11 mouse cellular contexts compared by ENCODE assay signal in the genomic region with DNA sequence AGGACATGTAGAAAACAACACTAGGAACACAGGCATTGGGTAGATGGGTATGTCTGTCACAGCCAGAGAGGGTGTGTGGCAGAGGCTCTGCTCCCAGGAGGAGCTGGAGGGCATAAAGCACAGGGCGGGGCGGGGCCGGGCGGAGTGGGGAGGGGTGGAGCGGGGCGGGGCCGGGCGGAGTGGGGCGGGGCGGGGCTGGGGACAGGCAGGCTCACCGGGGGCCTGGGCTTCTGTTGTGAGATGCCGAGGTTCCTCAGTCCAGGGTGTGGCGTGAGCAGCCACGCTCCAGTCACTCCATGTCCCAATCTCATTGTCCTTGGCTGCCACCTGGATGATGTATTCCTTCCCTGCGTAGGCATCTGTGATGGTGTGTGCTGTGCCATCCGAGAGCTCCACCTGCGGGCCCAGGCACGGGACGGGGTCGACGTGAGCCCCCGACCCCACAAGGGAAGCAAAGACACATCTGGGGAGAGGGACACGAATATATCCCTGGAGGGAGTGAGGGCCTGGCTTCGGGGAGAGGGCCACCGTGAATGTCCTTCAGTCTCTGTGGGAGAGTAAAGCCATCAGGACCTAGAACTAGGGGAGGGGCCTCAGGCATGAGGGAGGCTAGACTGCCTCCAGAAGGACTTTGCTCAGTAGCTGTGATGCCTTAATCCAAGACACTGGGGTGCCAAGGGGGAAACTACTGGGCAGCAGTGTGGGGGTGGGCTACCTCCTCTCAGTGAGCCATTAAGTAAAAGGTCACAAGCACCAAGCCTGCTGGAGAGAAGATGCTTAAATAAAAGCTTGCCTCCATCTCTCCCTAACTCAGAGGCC. TPM values are rescaled to one million over a fixed set of nuclear protein-coding genes. Genes with fewer than 3 reads are reported as not detected.
DNase-seq lines count a peak whose midpoint lies in the region; ATAC-seq lines count a peak whose summit lies in the region.
"Had no signal": no experiment of that assay in that cellular context is flagged by ENCODE, and none has a peak within 500 bp of the region (broad histone marks: within the 10 kb centered on the region; RNA-seq: fewer than 3 reads in every experiment).

No protein-coding gene starts in this region.

- no peaks in the 10 kb centered on the region for H3K36me3 ChIP-seq in heart, embryonic 11.5 days (ENCODE audit: control insufficient read depth, insufficient read depth, low read length)

- H3K4me3 ChIP-seq in heart, embryonic 11.5 days (ENCODE audit: low read depth, low read length) = no peak overlapping the region

- no peak overlapping the region for H3K27ac ChIP-seq in heart, embryonic 11.5 days (ENCODE audit: low read depth, low read length)

- DNase-seq in heart, adult 8-10 months (ENCODE audit: low spot score) = no peak
- DNase-seq in ES-CJ7 (ENCODE audit: low read depth, low spot score) (peak; percentile 43), liver (peak; percentile 53)
- no peak for DNase-seq in frontal cortex, postnatal 25 days (ENCODE audit: low spot score in 2 of 2)
- DNase-seq in cerebellum, adult 11 months = no peak
- DNase-seq in cerebellum, postnatal 36 days = no peak
- DNase-seq: gastrocnemius, postnatal 36 days; lung, adult 2 months; right cerebral cortex, postnatal 25 days had no signal

- H3K27me3 ChIP-seq in heart, embryonic 11.5 days (ENCODE audit: control insufficient read depth, insufficient read depth, low read length) = peaks cover 32% of the 10 kb centered on the region

- peaks cover 29% of the 10 kb centered on the region for H3K4me1 ChIP-seq in heart, embryonic 11.5 days (ENCODE audit: control insufficient read depth, insufficient read depth, low read length)

- no peak overlapping the region for H3K9ac ChIP-seq in heart, embryonic 11.5 days (ENCODE audit: low read depth, low read length)

- H3K9me3 ChIP-seq in heart, embryonic 11.5 days (replicated peaks; ENCODE audit: control insufficient read depth, low read length) = no peaks in the 10 kb centered on the region

- 16% methylated on average over 19 of the region's 25 CpGs for WGBS in heart, embryonic 11.5 days (ENCODE audit: insufficient replicate concordance)

- ATAC-seq in heart, embryonic 11.5 days (replicated peaks; ENCODE audit: insufficient number of reproducible peaks, low FRiP score, low TSS enrichment) = no peak
- ATAC-seq in granulocyte monocyte progenitor cell, adult 5-6 weeks (replicated peaks; ENCODE audit: poor library complexity, severe bottlenecking) = peak; percentile 42; the same call in 1 of the 2 replicates

- peak overlapping the region; percentile 38 for H3K4me2 ChIP-seq in heart, embryonic 11.5 days

RNA-seq across cellular contexts. Expression of a gene that starts 18.7 kb away (rescaled TPM):
- 4.1 and 4.7 TPM in 2 replicates for polyA plus RNA-seq in heart, embryonic 11.5 days (2014; fragmentation: Nextera tagmentation; extraction: Ambion mirVana)
- 10 to 100 TPM in 2 of 4 experiments, 1 to 10 TPM in 2; 8.9 to 13.9 (median 11.1) TPM for total RNA-seq in heart, adult 8-10 months (2022)
- not detected in 2 replicates for total RNA-seq in granulocyte monocyte progenitor cell, adult 5-6 weeks (2014; fragmentation: Nextera tagmentation)
- not detected in 2 replicates for total RNA-seq in granulocyte monocyte progenitor cell, adult 5-6 weeks (2017)

RNA-seq across cellular contexts. Expression of a gene that starts 38.1 kb away (rescaled TPM):
- 4.1 and 4.3 TPM in 2 replicates for polyA plus RNA-seq in heart, embryonic 11.5 days (2014; fragmentation: Nextera tagmentation; extraction: Ambion mirVana)
- total RNA-seq in heart, adult 8-10 months (2022) = 1 to 10 TPM; 2.2 to 5.3 (median 4.9) TPM
- total RNA-seq in granulocyte monocyte progenitor cell, adult 5-6 weeks (2014; fragmentation: Nextera tagmentation) = not detected in 2 replicates
- not detected in 2 replicates for total RNA-seq in granulocyte monocyte progenitor cell, adult 5-6 weeks (2017)

RNA-seq across cellular contexts. Expression of a gene that starts 41.0 kb away (rescaled TPM):
- 128 and 137 TPM in 2 replicates for polyA plus RNA-seq in heart, embryonic 11.5 days (2014; fragmentation: Nextera tagmentation; extraction: Ambion mirVana)
- 100 to 1,000 TPM in 3 of 4 experiments, 10 to 100 TPM in 1; 95.9 to 110 (median 104) TPM for total RNA-seq in heart, adult 8-10 months (2022)
- total RNA-seq in granulocyte monocyte progenitor cell, adult 5-6 weeks (2014; fragmentation: Nextera tagmentation) = 66.9 and 71.4 TPM in 2 replicates
- total RNA-seq in granulocyte monocyte progenitor cell, adult 5-6 weeks (2017) = 102 and 103 TPM in 2 replicates

RNA-seq across cellular contexts. Expression of a gene that starts 54.6 kb away (rescaled TPM):
- 50.2 and 51.6 TPM in 2 replicates for polyA plus RNA-seq in heart, embryonic 11.5 days (2014; fragmentation: Nextera tagmentation; extraction: Ambion mirVana)
- total RNA-seq in heart, adult 8-10 months (2022) = 10 to 100 TPM; 29.7 to 35.8 (median 33.3) TPM
- total RNA-seq in granulocyte monocyte progenitor cell, adult 5-6 weeks (2014; fragmentation: Nextera tagmentation) = 23.0 and 45.3 TPM in 2 replicates
- total RNA-seq in granulocyte monocyte progenitor cell, adult 5-6 weeks (2017) = 15.0 and 20.1 TPM in 2 replicates

Comparison
In these comparisons a context has a peak if more than half of its experiments do, and no peak if none do; other contexts are left out.
1. DNase-seq: peak in ES-CJ7 (single experiment) and liver (single experiment); none in heart, adult 8-10 months (single experiment), frontal cortex, postnatal 25 days (0 of 2), cerebellum, adult 11 months (single experiment) and cerebellum, postnatal 36 days (0 of 2).
2. RNA of a gene that starts 18.7 kb away (total RNA-seq): 8.9 to 13.9 TPM in heart, adult 8-10 months; not detected in granulocyte monocyte progenitor cell, adult 5-6 weeks; every median in the first group is over 4 times any median in the second.